Mouse (Mus musculus) forebrain, embryonic 10.5 days (tissue): ENCODE measurements around the gene Slc6a21. TPM values are rescaled to one million over a fixed set of nuclear protein-coding genes. Genes with fewer than 3 reads are reported as not detected.

Experiments used
- DNase-seq: peaks from one replicate; pipeline ENCODE4 v3.0.0-alpha.2; 2017; ENCODE audit warnings: low spot score; ENCODE audit errors: extremely low spot score
- H3K27ac ChIP-seq: fragments of 300-500 bp; sonication (generic); 2 replicates; pipeline ENCODE4 v1.5.1; 2016; ENCODE audit warnings: mild to moderate bottlenecking
- H3K27me3 ChIP-seq: fragments of 300-500 bp; sonication (generic); 2 replicates; pipeline ENCODE4 v1.6.1; 2016; ENCODE audit warnings: mild to moderate bottlenecking; ENCODE audit not compliant: poor library complexity, severe bottlenecking
- H3K36me3 ChIP-seq: fragments of 300-500 bp; sonication (generic); replicated peaks from 2 replicates; pipeline ENCODE4 v1.6.1; 2016; ENCODE audit warnings: mild to moderate bottlenecking, moderate library complexity
- H3K4me1 ChIP-seq: fragments of 300-500 bp; sonication (generic); 2 replicates; pipeline ENCODE4 v1.6.1; 2016
- H3K4me3 ChIP-seq: fragments of 300-500 bp; sonication (generic); 2 replicates; pipeline ENCODE4 v1.5.1; 2016; ENCODE audit warnings: mild to moderate bottlenecking, moderate library complexity
- H3K9me3 ChIP-seq: fragments of 300-500 bp; sonication (generic); 2 replicates; pipeline ENCODE4 v1.6.1; 2016; ENCODE audit warnings: mild to moderate bottlenecking, moderate library complexity
- WGBS: fragments of 180-500 bp; shearing (Covaris S2); methylation state at CpG from one replicate; pipeline ENCODE4 v1.1.7; 2016; 5-methylcytosine and 5-hydroxymethylcytosine counted together
- polyA plus RNA-seq: library from polyadenylated mRNA; unstranded; fragments of >200 nt; fragmentation: Nextera tagmentation; extraction: Ambion mirVana; gene quantifications from 2 replicates; pipeline ENCODE4 v1.2.1, GENCODE M21; 2016

Slc6a21 gene
- polyA plus RNA-seq, 1 experiment from 2014 or later: not detected

DNA sequence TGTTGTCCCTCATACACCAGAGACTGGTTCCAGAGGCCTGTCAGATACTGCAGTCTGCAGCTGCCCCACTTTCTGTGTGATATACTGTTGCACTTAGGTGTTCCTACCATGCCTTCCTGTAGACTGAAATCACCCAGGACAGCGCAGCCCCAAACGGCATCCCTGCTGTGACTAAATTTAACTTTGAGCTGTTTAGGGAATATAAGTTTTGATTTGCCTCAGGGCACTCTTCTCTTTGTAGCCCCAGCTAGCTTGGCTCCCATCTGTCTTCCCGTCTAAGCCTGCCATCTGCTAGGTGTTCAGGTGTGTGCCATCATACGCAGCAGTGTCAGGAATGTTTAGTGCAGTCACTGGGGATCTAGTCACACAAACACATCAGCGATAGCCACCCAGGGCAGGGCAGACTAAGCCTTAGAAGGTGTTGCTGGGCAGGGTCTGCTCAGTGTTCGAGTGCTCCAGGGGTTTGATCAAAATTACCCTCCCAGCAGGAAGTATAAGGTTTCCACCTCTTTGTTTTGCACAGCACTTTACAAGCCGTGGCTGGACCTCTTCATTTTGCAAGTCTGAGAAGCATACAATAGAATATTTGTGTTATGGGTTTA, 14.2 kb upstream of the Slc6a21 start:
- Histone ChIP-seq H3K9me3 (no peaks in the 10 kb centered on the region), H3K27ac (no peak overlapping the region), H3K4me1 (peaks cover 6% of the 10 kb centered on the region), H3K4me3 (no peak overlapping the region), H3K36me3 (no peaks in the 10 kb centered on the region), H3K27me3 (peaks cover 21% of the 10 kb centered on the region)
- 79% methylated on average over 7 of the region's 7 CpGs for WGBS
- DNase-seq: no peak

- H3K4me3 ChIP-seq: no peak overlapping the region
- H3K4me1 ChIP-seq: peaks cover 7% of the 10 kb centered on the region
- no peak overlapping the region for H3K27ac ChIP-seq
- no peaks in the 10 kb centered on the region for H3K36me3 ChIP-seq
- H3K27me3 ChIP-seq: peaks cover 30% of the 10 kb centered on the region
- DNase-seq: no peak
- WGBS: 79% methylated on average over 3 of the region's 3 CpGs
- H3K9me3 ChIP-seq: no peaks in the 10 kb centered on the region
These were observed 13.0 kb upstream of the Slc6a21 start for GRCm38 (mm10) chr7:45264348-45264747.

DNA sequence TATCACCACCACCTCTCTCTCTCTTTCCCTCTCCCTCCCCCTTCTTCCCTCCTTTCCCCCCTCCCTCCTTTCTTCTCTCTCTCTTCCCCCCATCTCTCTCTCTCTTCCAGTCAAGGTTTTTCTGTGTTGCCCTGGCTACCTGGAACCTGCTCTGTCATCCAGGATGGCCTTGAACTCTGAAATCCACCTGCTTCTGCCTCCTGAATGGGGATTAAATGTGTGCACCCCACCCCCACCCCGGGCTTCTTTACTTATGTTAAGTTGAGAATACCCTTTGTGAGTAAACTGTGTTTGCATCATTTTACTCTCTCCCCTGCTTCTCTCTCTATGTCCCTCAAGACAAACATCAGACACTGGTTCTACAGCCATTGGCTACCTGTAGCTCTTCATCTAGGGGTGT, 11.8 kb upstream of the Slc6a21 start:
- 77% methylated on average over 1 of the region's 1 CpGs for WGBS
- Histone ChIP-seq H3K4me3 (no peak overlapping the region), H3K27me3 (peaks cover 23% of the 10 kb centered on the region; the same call in 1 of the 2 replicates), H3K4me1 (peaks cover 7% of the 10 kb centered on the region), H3K27ac (no peak overlapping the region), H3K36me3 (no peaks in the 10 kb centered on the region), H3K9me3 (no peaks in the 10 kb centered on the region)
- no peak for DNase-seq

DNA sequence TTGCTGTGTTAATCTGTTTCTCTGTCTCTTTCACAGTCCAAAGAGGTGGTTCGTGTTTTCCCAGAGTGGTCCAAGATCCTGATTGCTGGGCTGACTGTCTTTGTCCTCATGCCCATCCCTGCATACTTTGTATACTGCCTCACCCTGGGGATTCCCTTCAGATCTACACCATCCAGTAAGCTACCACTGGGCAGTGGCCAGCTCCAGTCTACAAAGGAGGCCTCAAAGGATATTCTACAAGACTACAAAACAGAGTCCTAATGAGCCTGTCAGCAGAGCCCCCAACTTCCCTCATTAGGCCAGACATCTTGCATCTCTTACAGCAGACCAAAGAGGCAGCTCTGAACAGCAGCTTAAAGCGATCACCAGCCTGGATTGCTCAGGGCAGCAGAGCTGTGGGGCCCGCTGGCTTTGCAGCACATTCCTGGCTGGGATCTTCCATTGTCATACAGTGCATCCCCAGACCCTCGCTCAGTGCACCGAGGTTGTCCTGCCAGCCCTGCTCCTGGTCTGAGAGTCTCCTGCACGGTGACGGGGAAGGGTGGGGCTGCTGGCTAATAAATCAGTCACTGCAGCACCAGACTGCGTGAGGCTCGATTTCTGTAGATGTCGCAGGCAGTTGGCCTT, 4.4 kb upstream of the Slc6a21 start:
- Histone ChIP-seq H3K4me3 (peak overlapping the region; percentile 3; the same call in 1 of the 2 replicates), H3K4me1 (peaks cover 23% of the 10 kb centered on the region), H3K9me3 (no peaks in the 10 kb centered on the region), H3K27ac (peak overlapping the region; percentile 26), H3K27me3 (peaks cover 32% of the 10 kb centered on the region), H3K36me3 (no peaks in the 10 kb centered on the region)
- WGBS: 60% methylated on average over 10 of the region's 10 CpGs
- no peak for DNase-seq

DNA sequence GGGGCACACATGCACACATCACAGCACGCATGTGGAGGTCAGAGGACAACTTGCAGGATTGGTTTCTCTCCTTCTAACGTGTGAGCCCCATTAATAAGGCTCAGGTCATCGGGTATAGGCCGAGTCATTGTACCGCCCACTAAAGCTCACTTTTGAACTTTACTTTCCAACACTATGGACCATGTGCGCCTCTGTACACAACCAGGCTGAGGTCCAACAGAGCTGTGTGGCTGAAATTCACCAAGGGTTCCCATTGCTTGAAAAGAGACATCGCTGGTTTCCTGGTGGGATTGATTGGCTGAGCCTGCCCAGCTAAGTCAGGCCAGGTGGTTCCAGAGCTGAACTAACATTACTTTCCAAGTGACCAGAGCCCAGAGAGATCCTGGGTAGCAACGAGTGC, 3.6 kb upstream of the Slc6a21 start:
- Histone ChIP-seq H3K36me3 (no peaks in the 10 kb centered on the region), H3K4me3 (no peak overlapping the region), H3K4me1 (peaks cover 19% of the 10 kb centered on the region), H3K27me3 (peaks cover 30% of the 10 kb centered on the region), H3K27ac (peak overlapping the region; percentile 26; the same call in 1 of the 2 replicates), H3K9me3 (no peaks in the 10 kb centered on the region)
- no peak for DNase-seq
- WGBS: 90% methylated on average over 8 of the region's 8 CpGs

GRCm38 (mm10) chr7:45286486-45286885, 9.2 kb downstream of the Slc6a21 start:
- 89% methylated on average over 13 of the region's 13 CpGs for whole genome bisulfite sequencing
- no peak overlapping the region for H3K4me3 ChIP-seq
- H3K4me1 ChIP-seq: no peaks in the 10 kb centered on the region
- no peaks in the 10 kb centered on the region for H3K9me3 ChIP-seq
- H3K27me3 ChIP-seq: no peaks in the 10 kb centered on the region
- H3K36me3 ChIP-seq: no peaks in the 10 kb centered on the region
- H3K27ac ChIP-seq: no peak overlapping the region
- DNase-seq: no peak

DNA sequence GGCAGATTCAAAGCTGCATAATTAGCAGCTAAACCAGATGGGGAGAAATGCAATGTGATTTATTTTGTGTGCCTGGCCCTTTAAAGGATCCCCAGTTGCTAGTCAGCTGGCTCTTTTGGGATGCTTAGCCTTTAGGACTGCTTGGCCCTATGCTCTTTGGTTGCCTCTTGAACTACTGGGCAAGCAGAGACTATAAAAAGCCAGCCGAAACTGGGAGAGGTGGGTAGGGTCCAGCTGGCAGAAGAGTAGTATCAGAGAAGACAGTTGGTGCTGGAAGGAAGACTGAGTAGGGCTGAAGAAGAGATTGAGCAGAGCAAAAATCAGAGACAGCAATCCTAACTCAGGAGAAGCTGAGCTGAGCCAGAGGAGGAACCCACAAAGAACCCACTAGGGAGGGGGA, 19.3 kb downstream of the Slc6a21 start:
- H3K36me3 ChIP-seq: no peaks in the 10 kb centered on the region
- no peaks in the 10 kb centered on the region for H3K9me3 ChIP-seq
- no peak overlapping the region for H3K27ac ChIP-seq
- 81% methylated on average over 1 of the region's 1 CpGs for WGBS
- peaks cover 5% of the 10 kb centered on the region for H3K4me1 ChIP-seq
- H3K27me3 ChIP-seq: no peaks in the 10 kb centered on the region
- no peak overlapping the region for H3K4me3 ChIP-seq
- no peak for DNase-seq

DNA sequence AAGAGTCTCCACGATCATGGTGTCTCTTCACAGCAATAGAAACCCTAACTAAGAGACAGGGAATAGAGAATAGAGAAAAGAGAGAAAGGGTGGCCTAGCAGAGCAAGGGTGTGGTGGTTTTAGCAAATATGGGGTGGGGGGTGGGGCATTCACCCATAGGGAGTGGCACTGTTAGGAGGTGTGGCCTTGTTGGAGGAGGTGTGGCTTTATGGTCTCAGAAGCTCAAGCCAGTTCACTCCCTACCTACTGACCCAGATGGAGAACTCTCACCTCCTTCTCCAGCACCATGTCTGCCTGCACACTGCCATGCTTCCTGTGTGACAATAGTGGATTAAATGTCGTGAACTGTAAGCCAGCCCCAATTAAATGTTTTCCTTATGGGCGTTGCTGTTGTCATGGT, 20.2 kb downstream of the Slc6a21 start:
- Histone ChIP-seq H3K27ac (no peak overlapping the region), H3K4me3 (no peak overlapping the region), H3K36me3 (no peaks in the 10 kb centered on the region), H3K9me3 (no peaks in the 10 kb centered on the region), H3K27me3 (no peaks in the 10 kb centered on the region), H3K4me1 (peaks cover 5% of the 10 kb centered on the region)
- no peak for DNase-seq
- WGBS: 73% methylated on average over 3 of the region's 3 CpGs

DNA sequence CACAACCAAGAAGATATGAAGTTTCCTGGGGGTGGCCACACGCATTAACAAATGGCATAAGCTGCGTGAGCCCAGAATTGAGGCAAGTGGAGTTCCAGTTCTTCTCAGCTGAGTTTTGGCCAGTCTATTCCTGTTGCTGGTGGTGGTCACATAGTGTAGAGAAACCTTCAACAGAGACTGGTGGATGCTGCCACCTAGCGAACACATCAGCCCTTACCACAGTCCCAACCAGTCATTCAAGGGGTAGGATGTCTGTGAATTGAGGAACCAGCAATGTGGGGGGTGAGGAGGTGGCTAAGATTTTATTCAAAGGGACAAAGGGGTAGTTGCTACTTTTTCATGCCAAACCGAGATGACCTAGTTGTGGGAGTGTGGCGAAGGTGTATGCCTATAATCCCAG, 22.4 kb downstream of the Slc6a21 start:
- Histone ChIP-seq H3K36me3 (no peaks in the 10 kb centered on the region), H3K4me1 (peaks cover 10% of the 10 kb centered on the region), H3K27me3 (peaks cover 14% of the 10 kb centered on the region), H3K4me3 (no peak overlapping the region), H3K27ac (no peak overlapping the region), H3K9me3 (no peaks in the 10 kb centered on the region)
- 14% methylated on average over 5 of the region's 5 CpGs for WGBS
- DNase-seq: peak; percentile 58

- Histone ChIP-seq H3K9me3 (no peaks in the 10 kb centered on the region), H3K27ac (no peak overlapping the region), H3K4me1 (peaks cover 16% of the 10 kb centered on the region), H3K36me3 (no peaks in the 10 kb centered on the region), H3K4me3 (no peak overlapping the region), H3K27me3 (peaks cover 15% of the 10 kb centered on the region)
- DNase-seq: peak; percentile 37
- whole genome bisulfite sequencing: 18% methylated on average over 6 of the region's 6 CpGs
These were observed 23.0 kb downstream of the Slc6a21 start for GRCm38 (mm10) chr7:45300270-45300669.

DNA sequence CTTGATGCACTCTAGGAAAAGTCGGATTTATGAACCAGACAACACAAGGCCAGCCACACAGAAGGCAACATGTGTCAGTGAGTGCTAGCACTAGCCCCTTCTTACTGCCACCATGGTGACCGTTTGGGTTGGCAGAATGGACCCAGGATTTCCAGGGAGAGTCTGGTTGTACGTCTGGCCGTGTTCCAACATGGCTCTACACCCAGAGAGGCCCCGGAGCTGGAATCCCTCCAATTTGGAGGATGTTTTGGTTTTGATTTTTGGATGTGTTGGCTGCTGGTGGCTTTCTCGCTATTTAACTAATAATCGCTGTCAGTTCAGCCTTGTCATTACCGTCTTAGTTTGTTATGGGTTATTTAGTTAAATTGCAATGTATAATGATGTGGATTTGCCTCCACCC, 25.3 kb downstream of the Slc6a21 start:
- Histone ChIP-seq H3K27ac (no peak overlapping the region), H3K36me3 (no peaks in the 10 kb centered on the region), H3K9me3 (no peaks in the 10 kb centered on the region), H3K4me1 (peaks cover 18% of the 10 kb centered on the region), H3K27me3 (peaks cover 15% of the 10 kb centered on the region), H3K4me3 (no peak overlapping the region)
- no peak for DNase-seq
- 91% methylated on average over 8 of the region's 8 CpGs for WGBS

DNA sequence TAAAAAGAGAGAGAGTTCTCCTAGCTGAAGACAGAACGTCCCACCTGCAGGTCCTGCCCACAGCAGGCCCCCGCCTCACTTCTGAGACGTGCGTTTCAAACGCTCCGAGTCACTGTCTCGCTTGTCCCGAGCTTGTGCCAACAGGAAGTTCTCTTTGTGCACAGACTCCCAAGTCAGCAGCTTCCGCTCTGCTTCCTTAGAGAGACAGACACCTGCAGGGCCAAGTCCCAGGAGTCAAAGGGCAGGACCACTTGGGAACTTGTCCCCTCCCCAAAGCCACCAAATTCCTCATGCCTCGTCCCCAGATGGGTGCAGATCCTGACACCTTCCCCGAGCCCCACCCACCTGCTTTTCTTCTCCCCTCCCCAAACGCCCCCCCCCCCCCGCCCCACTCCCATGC, 27.6 kb downstream of the Slc6a21 start:
- Histone ChIP-seq H3K9me3 (no peaks in the 10 kb centered on the region), H3K4me3 (peak overlapping the region; percentile 49), H3K4me1 (peaks cover 32% of the 10 kb centered on the region), H3K36me3 (no peaks in the 10 kb centered on the region), H3K27ac (peak overlapping the region; percentile 67), H3K27me3 (peaks cover 15% of the 10 kb centered on the region)
- DNase-seq: no peak
- 15% methylated on average over 12 of the region's 13 CpGs for WGBS

GRCm38 (mm10) chr7:45305275-45305674, 28.0 kb downstream of the Slc6a21 start:
- DNase-seq: peak; percentile 77
- Histone ChIP-seq H3K27ac (peak overlapping the region; percentile 67), H3K4me3 (peak overlapping the region; percentile 49), H3K9me3 (no peaks in the 10 kb centered on the region), H3K4me1 (peaks cover 34% of the 10 kb centered on the region), H3K36me3 (no peaks in the 10 kb centered on the region), H3K27me3 (peaks cover 17% of the 10 kb centered on the region)
- 3% methylated on average over 17 of the region's 17 CpGs for WGBS
